Mouse (Mus musculus): ENCODE measurements at regions not wholly inside any gene's neighbourhood (a gene's known extent, or its start where the extent isn't known, plus 50 kb on each side); places are given as distances from the start of the nearest gene placed in this dataset.

GRCm38 (mm10) chr8:12111626-12112025 is 167.0 kb upstream of the A230072I06Rik start:
- no peak for TF ChIP-seq CTCF (IDR thresholded peaks at IDR 0.05; ENCODE audit: control insufficient read depth, insufficient read depth, insufficient read length)
- no peak for TF ChIP-seq USF1 (IDR thresholded peaks at IDR 0.05; ENCODE audit: low read depth)
- TF ChIP-seq MYOG (IDR thresholded peaks at IDR 0.05; ENCODE audit: control insufficient read depth, extremely low read depth, insufficient read length), result no peak
- no peak for TF ChIP-seq CEBPB (IDR thresholded peaks at IDR 0.05; ENCODE audit: low read depth)
- no peak for TF ChIP-seq MAX (IDR thresholded peaks at IDR 0.05)
- TF ChIP-seq MYOD1 (IDR thresholded peaks at IDR 0.05; ENCODE audit: control insufficient read depth, insufficient read length, low read depth), result no peak
